Mouse (Mus musculus) liver, adult 2 months (tissue): ENCODE data around the gene Usp40.

ENCODE experiments used
- CTCF ChIP-seq: fragments of 200-500 bp; IDR thresholded peaks from 2 replicates; pipeline ENCODE4 v1.5.1; 2011; ENCODE audit warnings: low read depth, low read length, control low read depth
- POLR2A ChIP-seq: fragments of 200-500 bp; IDR thresholded peaks from 2 replicates; pipeline ENCODE4 v1.6.1; 2011; ENCODE audit warnings: low read length, control low read depth; ENCODE audit not compliant: insufficient read depth; ENCODE audit errors: extremely low read depth

GRCm38 (mm10) chr1:87936075-87936474, 72.3 kb downstream of the Usp40 start:
- TF ChIP-seq CTCF (no peak), POLR2A (no peak)
